Mouse (Mus musculus) liver, postnatal 0 days (tissue): Measurements from ENCODE around the gene Tmem262.

Experiments
- CTCF ChIP-seq: sonication (generic); IDR thresholded peaks from 2 replicates; pipeline ENCODE4 v1.5.1; 2016; ENCODE audit warnings: antibody characterized with exemption, low read depth
- EP300 ChIP-seq: IDR thresholded peaks from 2 replicates; pipeline ENCODE4 v1.6.1; 2016; ENCODE audit warnings: antibody characterized with exemption, low read depth, mild to moderate bottlenecking

DNA sequence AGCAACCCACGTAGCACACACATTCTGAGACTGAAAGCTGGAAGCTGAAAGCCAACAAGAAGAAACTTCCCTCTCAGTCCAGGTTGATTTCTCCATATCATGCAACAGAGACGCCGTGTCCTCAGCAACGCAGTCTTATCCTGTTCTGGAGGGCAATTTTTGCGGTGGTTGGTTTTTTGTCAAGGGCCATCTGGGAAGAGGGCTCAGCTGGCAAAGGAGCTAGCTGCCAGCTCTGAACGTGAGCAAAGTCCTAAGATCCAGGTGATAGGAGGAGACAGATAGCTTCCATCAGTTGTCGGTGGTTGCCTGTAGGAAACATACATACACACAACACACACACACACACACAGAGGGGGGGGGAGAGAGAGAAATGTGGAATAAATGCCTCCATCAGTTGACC is 41.5 kb upstream of the Tmem262 start:
- TF ChIP-seq EP300 (no peak), CTCF (no peak)
